Comparison of ENCODE assay signal across 28 mouse cellular contexts in genomic region chrX:162003818-162004217, GRCm38 (mm10).
DNase-seq lines count a peak whose midpoint lies in the region; ATAC-seq and TF ChIP-seq lines count a peak whose summit lies in the region.
"Had no signal": no experiment of that assay in that cellular context is flagged by ENCODE, and none has a peak within 500 bp of the region (broad histone marks: within the 10 kb centered on the region; RNA-seq: fewer than 3 reads in every experiment).

No protein-coding gene starts in this region.

- H3K27me3 ChIP-seq in kidney, adult 2 months (replicated peaks; ENCODE audit: control insufficient read depth, insufficient read depth, low read length), result no peaks in the 10 kb centered on the region
- 0 out of 2 replicates have a peak, but pooled peaks cover 3% of the 10 kb centered on the region for H3K27me3 ChIP-seq in kidney, embryonic 14.5 days (ENCODE audit: control insufficient read depth, insufficient read depth, low read length)
- H3K27me3 ChIP-seq in intestine, embryonic 16.5 days (replicated peaks; ENCODE audit: control insufficient read depth, insufficient read depth, low read length), result no peaks in the 10 kb centered on the region; the same call in 1 of the 2 replicates
- H3K27me3 ChIP-seq in kidney, postnatal 0 days (ENCODE audit: insufficient read depth, low read length), result no peaks in the 10 kb centered on the region

- ATAC-seq in kidney, embryonic 14.5 days (ENCODE audit: low FRiP score, low TSS enrichment), result no peak
- ATAC-seq in intestine, embryonic 16.5 days, result peak; percentile 81
- peak; percentile 71 for ATAC-seq in kidney, postnatal 0 days (replicated peaks; ENCODE audit: low FRiP score, low read depth)
- no peak for ATAC-seq in monocyte, adult 5-6 weeks (replicated peaks; ENCODE audit: insufficient number of reproducible peaks, low FRiP score, low TSS enrichment, poor library complexity, severe bottlenecking)
- ATAC-seq: forebrain, embryonic 14.5 days; liver, embryonic 12.5 days; lung, postnatal 0 days had no signal

- TF ChIP-seq CTCF in kidney, adult 2 months (conservative IDR thresholded peaks at IDR 0.05; ENCODE audit: insufficient read depth, insufficient read length, low read depth, low read length), result no peak
- TF ChIP-seq CTCF in kidney, postnatal 0 days (IDR thresholded peaks at IDR 0.05; ENCODE audit: low read depth), result no peak
- TF ChIP-seq CTCF in gastrocnemius, adult 2 months (IDR thresholded peaks at IDR 0.05), result no peak

- no peak overlapping the region for H3K9ac ChIP-seq in kidney, embryonic 14.5 days (ENCODE audit: low read depth, low read length)
- no peak overlapping the region for H3K9ac ChIP-seq in intestine, embryonic 16.5 days (ENCODE audit: low read depth, low read length)
- no peak overlapping the region for H3K9ac ChIP-seq in kidney, postnatal 0 days (ENCODE audit: low read depth, low read length)
- H3K9ac ChIP-seq: heart, embryonic 12.5 days; hindbrain, embryonic 13.5 days; liver, embryonic 12.5 days; midbrain, embryonic 12.5 days; neural tube, embryonic 13.5 days had no signal

- H3K4me2 ChIP-seq in kidney, embryonic 14.5 days (replicated peaks; ENCODE audit: low read depth, low read length), result no peak overlapping the region
- H3K4me2 ChIP-seq in intestine, embryonic 16.5 days (ENCODE audit: low read depth, low read length), result no peak overlapping the region
- no peak overlapping the region for H3K4me2 ChIP-seq in kidney, postnatal 0 days (ENCODE audit: low read length)
- H3K4me2 ChIP-seq: heart, embryonic 12.5 days; hindbrain, embryonic 13.5 days; liver, embryonic 12.5 days; midbrain, embryonic 12.5 days; neural tube, embryonic 13.5 days had no signal

- no peaks in the 10 kb centered on the region for H3K36me3 ChIP-seq in kidney, adult 2 months (ENCODE audit: control insufficient read depth, insufficient read depth, low read length)
- H3K36me3 ChIP-seq in kidney, embryonic 14.5 days (ENCODE audit: control insufficient read depth, insufficient read depth, low read length), result no peaks in the 10 kb centered on the region
- no peaks in the 10 kb centered on the region for H3K36me3 ChIP-seq in intestine, embryonic 16.5 days (ENCODE audit: control insufficient read depth, insufficient read depth, low read length)
- H3K36me3 ChIP-seq in kidney, postnatal 0 days (ENCODE audit: insufficient read depth, low read length), result no peaks in the 10 kb centered on the region
- H3K36me3 ChIP-seq: heart, embryonic 12.5 days; hindbrain, embryonic 13.5 days; liver, embryonic 12.5 days; midbrain, embryonic 12.5 days; neural tube, embryonic 13.5 days had no signal

- no peak for TF ChIP-seq POLR2A in kidney, adult 2 months (IDR thresholded peaks at IDR 0.05; ENCODE audit: low read depth, low read length)

- intact Hi-C loops in gastrocnemius, adult 2 months (cut with DNase I), result no loop called here

- H3K4me1 ChIP-seq in kidney, adult 2 months (ENCODE audit: control insufficient read depth, insufficient read depth, low read length), result peaks cover 12% of the 10 kb centered on the region; the same call in 1 of the 2 replicates
- H3K4me1 ChIP-seq in kidney, embryonic 14.5 days (ENCODE audit: control insufficient read depth, insufficient read depth, low read length), result no peaks in the 10 kb centered on the region
- H3K4me1 ChIP-seq in intestine, embryonic 16.5 days (ENCODE audit: control insufficient read depth, insufficient read depth, low read length), result no peaks in the 10 kb centered on the region
- H3K4me1 ChIP-seq in kidney, postnatal 0 days (replicated peaks; ENCODE audit: insufficient read depth, low read length), result no peaks in the 10 kb centered on the region
- H3K4me1 ChIP-seq: heart, embryonic 12.5 days; hindbrain, embryonic 13.5 days; liver, embryonic 12.5 days; megakaryocyte, embryonic 14.5 days; midbrain, embryonic 12.5 days; neural tube, embryonic 13.5 days had no signal

- no peaks in the 10 kb centered on the region for H3K9me3 ChIP-seq in kidney, embryonic 14.5 days (ENCODE audit: control insufficient read depth, low read length)
- H3K9me3 ChIP-seq in intestine, embryonic 16.5 days (ENCODE audit: control insufficient read depth, low read length), result no peaks in the 10 kb centered on the region
- no peaks in the 10 kb centered on the region for H3K9me3 ChIP-seq in kidney, postnatal 0 days (replicated peaks; ENCODE audit: low read length)
- H3K9me3 ChIP-seq: heart, embryonic 12.5 days; hindbrain, embryonic 13.5 days; liver, embryonic 12.5 days; megakaryocyte, embryonic 14.5 days; midbrain, embryonic 12.5 days; neural tube, embryonic 13.5 days had no signal

- no peak overlapping the region; the same call in 1 of the 2 replicates for H3K27ac ChIP-seq in kidney, adult 2 months (ENCODE audit: insufficient read depth, low read depth, low read length)
- H3K27ac ChIP-seq in kidney, embryonic 14.5 days (ENCODE audit: low read depth, low read length), result no peak overlapping the region
- H3K27ac ChIP-seq in intestine, embryonic 16.5 days (ENCODE audit: low read length), result no peak overlapping the region
- no peak overlapping the region for H3K27ac ChIP-seq in kidney, postnatal 0 days
- no peak overlapping the region for H3K27ac ChIP-seq in gastrocnemius, adult 2 months
- H3K27ac ChIP-seq: heart, adult 2 months; hindbrain, embryonic 13.5 days; liver, embryonic 12.5 days; midbrain, embryonic 12.5 days; neural tube, embryonic 13.5 days; stomach, postnatal 0 days had no signal

- H3K4me3 ChIP-seq in kidney, adult 2 months (ENCODE audit: insufficient read depth, low read depth, low read length), result no peak overlapping the region
- H3K4me3 ChIP-seq in kidney, embryonic 14.5 days (ENCODE audit: low read length), result no peak overlapping the region
- H3K4me3 ChIP-seq in intestine, embryonic 16.5 days (ENCODE audit: low read length), result no peak overlapping the region
- H3K4me3 ChIP-seq in kidney, postnatal 0 days (replicated peaks; ENCODE audit: low read depth, low read length), result no peak overlapping the region
- H3K4me3 ChIP-seq in gastrocnemius, adult 2 months, result no peak overlapping the region
- H3K4me3 ChIP-seq: erythroblast, embryonic 14.5 days; heart, adult 2 months; heart, embryonic 12.5 days; hindbrain, embryonic 13.5 days; liver, embryonic 12.5 days; megakaryocyte, embryonic 14.5 days; midbrain, embryonic 12.5 days; neural tube, embryonic 13.5 days had no signal

- 22% methylated on average over 1 of the region's 1 CpGs for WGBS in kidney, adult 2 months
- 50% methylated on average over 1 of the region's 1 CpGs for WGBS in kidney, embryonic 14.5 days
- 40% methylated on average over 1 of the region's 1 CpGs for WGBS in intestine, embryonic 16.5 days
- WGBS in kidney, postnatal 0 days, result 45% methylated on average over 1 of the region's 1 CpGs

- peak; percentile 86 for DNase-seq in kidney, adult 2 months
- no peak for DNase-seq in kidney, postnatal 0 days (ENCODE audit: low spot score)
- peak; percentile 62 for DNase-seq in yolk sac, embryonic 10.5 days (ENCODE audit: low spot score)
- no peak for DNase-seq in gastrocnemius, adult 2 months
- DNase-seq: cerebellum, adult 2 months; cerebellum, postnatal 14 days; gastrocnemius, postnatal 36 days; heart, adult 2 months; heart, postnatal 4 days; layer of hippocampus, adult 9-11 months; lung, adult 18-20 months; lung, postnatal 4 days; right cerebral cortex, postnatal 4 days; thymus, adult 18-20 months; thymus, postnatal 25 days had no signal

Comparison
In these comparisons a context has a peak if more than half of its experiments do, and no peak if none do; other contexts are left out.
1. DNase-seq: peak in kidney, adult 2 months (single experiment) and yolk sac, embryonic 10.5 days (single experiment); none in kidney, postnatal 0 days (single experiment) and gastrocnemius, adult 2 months (single experiment).
2. ATAC-seq: peak in intestine, embryonic 16.5 days (single experiment) and kidney, postnatal 0 days (single experiment); none in kidney, embryonic 14.5 days (single experiment) and monocyte, adult 5-6 weeks (single experiment).